Mouse (Mus musculus) layer of hippocampus, adult 9-11 months (tissue): Measurements from ENCODE around the gene Rapgef2.

ENCODE experiments used
- DNase-seq: peaks from one replicate; pipeline ENCODE4 v3.0.0; 2022

Gene Rapgef2

GRCm38 (mm10) chr3:79275856-79276645, 10.3 kb downstream of the Rapgef2 start:
- DNase-seq, result no peak

- no peak for DNase-seq
Measured at GRCm38 (mm10) chr3:79273350-79273749, 13.0 kb downstream of the Rapgef2 start.

GRCm38 (mm10) chr3:79272939-79273338, 13.4 kb downstream of the Rapgef2 start:
- no peak for DNase-seq

- DNase-seq, result no peak
Measured at GRCm38 (mm10) chr3:79270980-79271555, 15.2 kb downstream of the Rapgef2 start.

GRCm38 (mm10) chr3:79269872-79270271, 16.4 kb downstream of the Rapgef2 start:
- no peak for DNase-seq

GRCm38 (mm10) chr3:79266976-79267375, 19.3 kb downstream of the Rapgef2 start:
- DNase-seq, result no peak

- no peak for DNase-seq
Measured at GRCm38 (mm10) chr3:79261816-79262316, 24.5 kb downstream of the Rapgef2 start.

GRCm38 (mm10) chr3:79254023-79254422, 32.3 kb downstream of the Rapgef2 start:
- no peak for DNase-seq

- no peak for DNase-seq
Measured at GRCm38 (mm10) chr3:79253416-79253815, 32.9 kb downstream of the Rapgef2 start.

GRCm38 (mm10) chr3:79252921-79253394, 33.4 kb downstream of the Rapgef2 start:
- no peak for DNase-seq

- peak; percentile 71 for DNase-seq
Measured at GRCm38 (mm10) chr3:79249955-79250354, 36.4 kb downstream of the Rapgef2 start.

GRCm38 (mm10) chr3:79248659-79249235, 37.6 kb downstream of the Rapgef2 start:
- no peak for DNase-seq

- DNase-seq, result no peak
Measured at GRCm38 (mm10) chr3:79248208-79248607, 38.1 kb downstream of the Rapgef2 start.

GRCm38 (mm10) chr3:79244347-79244746, 42.0 kb downstream of the Rapgef2 start:
- no peak for DNase-seq

GRCm38 (mm10) chr3:79242922-79243705, 43.2 kb downstream of the Rapgef2 start:
- no peak for DNase-seq

GRCm38 (mm10) chr3:79242298-79242697, 44.0 kb downstream of the Rapgef2 start:
- no peak for DNase-seq

- no peak for DNase-seq
Measured at GRCm38 (mm10) chr3:79239066-79239462, 47.3 kb downstream of the Rapgef2 start.

GRCm38 (mm10) chr3:79238456-79239065, 47.8 kb downstream of the Rapgef2 start:
- DNase-seq, result no peak

- DNase-seq, result no peak
Measured at GRCm38 (mm10) chr3:79237619-79238342, 48.5 kb downstream of the Rapgef2 start.

- no peak for DNase-seq
Measured at GRCm38 (mm10) chr3:79234485-79234884, 51.8 kb downstream of the Rapgef2 start.

- DNase-seq, result peak; percentile 38
Measured at GRCm38 (mm10) chr3:79233478-79234415, 52.6 kb downstream of the Rapgef2 start.
